Mouse (Mus musculus) kidney, adult 2 months (tissue): ENCODE measurements around the gene Inpp4a.

ENCODE experiments used
- CTCF ChIP-seq: fragments of 200-500 bp; conservative IDR thresholded peaks from 2 replicates; pipeline ENCODE4 v1.5.1; 2011; ENCODE audit warnings: low read depth, mild to moderate bottlenecking, control low read depth, low read length, moderate library complexity, mixed read lengths; ENCODE audit not compliant: insufficient read depth, insufficient read length
- POLR2A ChIP-seq: fragments of 200-500 bp; IDR thresholded peaks from one replicate; pipeline ENCODE4 v1.6.1; 2011; ENCODE audit warnings: low read depth, low read length, control low read depth

- TF ChIP-seq CTCF (no peak), POLR2A (no peak)
These were observed 10.7 kb upstream of the Inpp4a start for GRCm38 (mm10) chr1:37288941-37289340.
